Mouse (Mus musculus): ENCODE measurements around the gene Zfp30.

DNA sequence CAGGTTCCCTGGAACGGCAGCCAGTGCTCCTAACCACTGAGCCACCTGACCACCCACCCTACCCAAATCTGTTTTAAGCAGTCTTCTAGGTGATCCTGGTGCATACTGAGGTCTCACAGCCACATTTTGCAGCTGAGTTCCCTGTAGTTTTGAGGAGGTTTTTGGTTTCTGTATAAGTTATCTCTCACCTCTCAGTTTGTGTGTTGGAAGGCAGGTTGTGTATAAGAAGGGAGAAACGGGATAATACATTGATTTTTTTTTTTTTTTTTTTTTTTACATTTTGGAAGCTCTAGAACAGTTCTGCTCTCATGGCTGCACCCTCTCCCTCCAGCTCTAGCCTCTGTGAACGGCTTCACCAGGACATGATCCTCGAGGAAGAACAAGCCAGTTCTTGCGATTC lies 2.1 kb downstream of the Zfp30 start:
- TF ChIP-seq CTCF (IDR thresholded peaks at IDR 0.05; ENCODE audit: extremely low read depth, insufficient read depth, low read length) = no peak
- no peak for TF ChIP-seq POLR2A (IDR thresholded peaks at IDR 0.05; ENCODE audit: extremely low read depth, insufficient read depth, low read length)

Data from cortical plate, adult 2 months (tissue).